Mouse (Mus musculus): ENCODE measurements at regions not wholly inside any gene's neighbourhood (a gene's known extent, or its start where the extent isn't known, plus 50 kb on each side); places are given as distances from the start of the nearest gene placed in this dataset.

- DNase-seq = no peak
Measured at GRCm38 (mm10) chr10:117555542-117555941, 73.8 kb upstream of the Cpm start.

DNA sequence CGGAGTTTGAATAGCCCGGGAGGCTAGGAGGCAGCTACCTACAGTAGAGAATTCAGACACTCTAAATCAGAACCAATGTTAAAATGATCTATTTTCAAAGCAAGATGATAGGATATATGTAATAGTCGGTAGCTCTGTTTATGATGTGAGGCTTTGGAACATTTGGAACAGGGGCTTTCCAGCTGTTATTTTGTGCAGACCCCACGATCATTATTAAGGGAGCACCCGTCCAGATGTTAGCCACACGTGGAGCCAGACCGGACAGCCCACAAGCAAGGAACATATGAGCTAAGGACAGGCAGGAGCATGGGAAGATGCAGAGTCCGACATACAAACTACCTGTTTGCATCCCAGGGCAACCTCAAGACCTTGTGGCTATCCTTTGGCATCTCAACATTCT lies 74.3 kb upstream of the Cpm start:
- DNase-seq = no peak

- DNase-seq = no peak
Measured at GRCm38 (mm10) chr10:117554533-117554932, 74.8 kb upstream of the Cpm start.

- no peak for DNase-seq
Measured at GRCm38 (mm10) chr10:117553211-117554186, 75.8 kb upstream of the Cpm start.

- DNase-seq = no peak
Measured at GRCm38 (mm10) chr10:117552049-117552652, 77.1 kb upstream of the Cpm start.

- DNase-seq = no peak
Measured at GRCm38 (mm10) chr10:117551234-117552048, 77.9 kb upstream of the Cpm start.

- no peak for DNase-seq
Measured at GRCm38 (mm10) chr10:117549854-117550605, 79.3 kb upstream of the Cpm start.

GRCm38 (mm10) chr10:117549506-117549830 lies 79.8 kb upstream of the Cpm start:
- DNase-seq = no peak

DNA sequence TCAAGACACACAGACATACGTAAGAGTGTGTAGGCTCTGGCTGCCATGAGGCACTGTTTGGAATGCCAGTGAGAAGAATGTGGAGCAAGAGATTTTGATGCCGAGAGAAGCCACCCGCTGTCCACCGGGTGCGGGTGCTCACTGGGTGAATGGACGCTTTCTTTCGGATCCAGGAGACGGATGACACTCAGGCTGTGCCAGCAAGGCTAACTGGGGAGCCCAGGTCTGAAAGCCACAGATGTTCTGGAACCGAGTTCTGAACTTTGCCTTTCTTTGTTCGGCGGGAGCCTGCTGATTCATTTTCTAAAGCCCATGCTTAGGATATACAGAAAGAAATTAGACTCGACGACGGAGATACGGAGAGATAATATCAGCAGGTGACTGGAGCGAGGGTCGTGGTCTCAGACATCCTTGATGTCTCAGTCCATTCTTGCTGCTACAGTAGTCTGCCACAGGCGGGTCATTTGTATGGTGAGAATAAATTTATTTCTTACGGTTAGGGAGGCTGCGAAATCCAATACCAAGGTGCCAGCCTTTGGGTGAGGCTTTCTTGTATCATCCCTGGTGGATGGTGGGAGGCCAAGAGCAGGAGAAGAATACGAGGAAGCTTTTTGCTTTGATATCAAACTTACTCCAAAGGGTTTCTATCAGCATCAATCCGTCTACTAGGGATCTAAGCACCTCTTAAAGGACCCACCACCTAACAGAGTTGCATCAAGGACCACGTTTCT lies 80.4 kb upstream of the Cpm start:
- DNase-seq = no peak

DNA sequence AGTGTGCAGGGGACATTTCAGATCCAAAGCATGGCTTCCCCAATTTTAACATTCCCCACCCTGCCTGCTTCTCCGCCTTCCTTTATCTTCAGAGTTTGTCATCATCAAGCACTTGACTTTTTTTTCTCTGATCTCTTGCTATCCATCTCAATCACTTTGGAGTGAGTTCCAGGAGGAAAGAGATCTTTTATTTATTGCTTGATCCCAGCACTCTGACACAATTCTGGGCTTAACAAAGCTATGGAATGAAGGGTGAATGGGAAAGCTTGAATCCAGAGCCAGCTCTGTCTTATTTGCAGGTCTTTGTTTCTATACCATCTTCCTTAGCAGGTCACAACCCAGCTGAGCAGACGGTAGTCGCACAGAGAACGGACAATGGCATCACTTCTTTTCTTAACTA lies 81.0 kb upstream of the Cpm start:
- DNase-seq = no peak

DNA sequence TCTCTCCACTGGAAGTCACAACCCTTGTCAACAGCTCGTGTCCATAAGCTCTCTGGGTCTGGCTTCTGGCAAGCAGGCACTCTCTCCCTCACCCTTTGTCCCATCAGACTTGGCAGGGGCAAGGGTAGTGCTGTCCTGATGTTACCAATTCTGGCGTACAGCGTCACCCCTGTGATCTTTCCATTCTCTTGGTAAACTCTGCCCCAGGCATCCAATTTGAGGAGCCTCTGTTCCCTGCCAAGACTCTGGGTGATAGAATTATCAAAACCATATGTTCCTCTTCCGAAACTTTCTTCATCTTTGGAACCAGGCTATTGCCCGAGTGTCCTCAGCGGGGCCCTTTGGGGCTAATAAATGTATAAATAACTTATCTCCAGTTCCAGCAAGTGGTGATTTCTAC lies 82.0 kb upstream of the Cpm start:
- no peak for DNase-seq

GRCm38 (mm10) chr10:117545842-117546631 lies 83.3 kb upstream of the Cpm start:
- no peak for DNase-seq

GRCm38 (mm10) chr10:117544680-117545546 lies 84.4 kb upstream of the Cpm start:
- DNase-seq = no peak

GRCm38 (mm10) chr10:117543995-117544679 lies 85.2 kb upstream of the Cpm start:
- no peak for DNase-seq

GRCm38 (mm10) chr10:117543696-117543950 lies 85.7 kb upstream of the Cpm start:
- no peak for DNase-seq

DNA sequence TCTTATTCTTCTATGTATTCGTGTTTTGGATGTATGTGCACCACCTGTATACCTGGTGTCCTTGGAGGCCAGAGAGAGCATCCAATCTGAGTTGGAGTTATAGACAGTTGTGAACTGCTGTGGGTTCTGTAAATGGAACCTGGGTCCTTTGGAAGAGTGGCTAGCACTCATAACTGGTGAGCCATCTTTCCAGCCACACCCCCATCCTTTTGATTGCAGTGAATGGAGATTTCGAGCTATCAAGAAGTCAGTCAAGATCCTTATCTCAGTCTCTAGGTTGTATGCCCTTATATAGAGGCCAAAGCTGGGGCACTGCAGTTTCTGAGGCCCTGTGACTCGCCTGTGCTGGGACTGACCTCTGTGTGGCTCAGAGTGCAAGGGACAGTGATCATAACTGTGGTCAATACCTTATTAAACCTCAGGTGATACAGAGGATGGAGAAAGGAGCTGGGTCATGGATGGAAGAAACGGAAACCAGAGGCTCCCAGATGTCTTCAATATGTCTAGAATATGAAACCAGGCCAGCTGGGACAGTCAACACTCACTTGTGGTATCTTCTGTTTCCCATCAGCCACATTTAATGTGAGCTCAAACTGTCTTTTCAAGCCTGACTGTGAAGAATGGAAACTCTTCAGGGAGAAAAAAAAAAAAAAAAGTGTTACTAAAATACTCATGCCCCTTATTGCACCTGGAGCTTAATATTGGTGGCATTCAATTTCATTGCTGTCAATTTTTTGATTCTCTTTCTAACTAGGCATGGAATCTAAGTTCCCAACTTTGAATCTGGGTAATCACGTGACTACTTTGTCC lies 86.2 kb upstream of the Cpm start:
- DNase-seq = no peak

GRCm38 (mm10) chr10:117542351-117542750 lies 86.9 kb upstream of the Cpm start:
- no peak for DNase-seq

DNA sequence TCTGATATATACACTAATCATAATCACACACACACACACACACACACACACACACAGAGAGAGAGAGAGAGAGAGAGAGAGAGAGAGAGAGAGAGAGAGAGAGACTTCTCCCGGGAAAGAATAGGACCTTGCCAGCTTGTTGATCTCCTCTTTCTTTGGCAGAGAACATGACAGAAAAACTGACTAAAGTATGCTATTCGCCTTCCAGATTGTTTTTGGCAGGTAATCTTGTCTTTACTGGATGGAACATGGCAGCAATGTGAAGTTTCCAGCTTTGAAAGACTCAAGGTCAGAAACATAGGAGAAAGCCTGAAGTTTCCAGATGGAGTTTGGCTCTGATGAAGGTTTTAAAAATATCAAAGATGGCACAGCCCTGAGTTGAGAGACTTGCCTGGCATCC lies 87.8 kb upstream of the Cpm start:
- DNase-seq = no peak

Measured in spleen, adult 18-20 months (tissue).